Mouse (Mus musculus): ENCODE measurements at regions not wholly inside any gene's neighbourhood (a gene's known extent, or its start where the extent isn't known, plus 50 kb on each side); places are given as distances from the start of the nearest gene placed in this dataset.

DNA sequence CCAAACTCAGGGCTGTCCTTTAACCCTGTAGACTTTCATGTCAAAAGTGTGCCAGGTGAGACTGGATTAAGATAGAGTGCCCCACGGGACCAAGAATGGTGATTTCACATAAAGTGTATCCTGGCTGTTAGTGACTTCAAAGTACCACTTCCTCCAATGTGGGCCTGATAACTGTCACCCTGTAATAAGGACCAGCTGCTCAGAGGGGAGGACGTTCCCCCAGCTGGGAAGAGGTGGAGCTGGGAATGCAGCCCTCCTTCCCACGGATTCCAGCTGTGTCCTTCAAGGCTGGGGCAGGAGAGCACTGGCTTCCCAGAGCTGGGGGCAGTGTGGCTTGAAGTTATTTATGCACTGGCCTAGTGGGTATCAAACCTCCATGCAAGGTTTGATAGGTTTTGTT lies 89.7 kb upstream of the Kcng1 start:
- WGBS: 48% methylated on average over 3 of the region's 3 CpGs
- no peak overlapping the region for H3K9ac ChIP-seq
- H3K4me1 ChIP-seq (replicated peaks): no peaks in the 10 kb centered on the region
- no peak overlapping the region for H3K27ac ChIP-seq
- no peaks in the 10 kb centered on the region for H3K36me3 ChIP-seq
- no peak overlapping the region for H3K4me2 ChIP-seq
- no peak for ATAC-seq (ENCODE audit: low FRiP score)
- no peak overlapping the region for H3K4me3 ChIP-seq
- H3K9me3 ChIP-seq: peaks cover 16% of the 10 kb centered on the region
- no peaks in the 10 kb centered on the region for H3K27me3 ChIP-seq

DNA sequence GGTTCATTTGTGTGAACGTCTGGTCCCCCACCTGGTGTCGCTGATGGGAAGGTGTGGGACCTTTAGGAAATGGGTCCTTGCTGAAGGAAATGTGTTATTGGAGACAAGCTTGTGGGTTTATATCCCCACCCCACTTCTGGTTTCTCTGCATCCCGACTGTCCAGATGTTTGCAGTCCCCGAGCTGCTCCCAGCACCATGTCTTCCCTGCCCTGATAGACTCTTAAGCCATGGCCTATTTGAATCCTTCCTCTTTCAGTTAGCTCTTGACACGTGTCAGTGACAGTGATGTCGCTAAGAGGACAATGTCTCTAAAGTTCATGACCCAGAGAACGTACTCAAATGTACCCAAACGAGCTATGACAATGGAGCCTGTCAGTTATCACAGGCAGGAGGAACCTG lies 77.7 kb upstream of the Kcng1 start:
- no peak overlapping the region for H3K4me2 ChIP-seq
- H3K4me1 ChIP-seq (replicated peaks): peaks cover 10% of the 10 kb centered on the region
- H3K36me3 ChIP-seq: no peaks in the 10 kb centered on the region
- no peak overlapping the region for H3K4me3 ChIP-seq
- 67% methylated on average over 8 of the region's 8 CpGs for WGBS
- H3K9ac ChIP-seq: no peak overlapping the region
- H3K27ac ChIP-seq: no peak overlapping the region
- H3K9me3 ChIP-seq: no peaks in the 10 kb centered on the region
- ATAC-seq (ENCODE audit: low FRiP score): no peak
- H3K27me3 ChIP-seq: no peaks in the 10 kb centered on the region

DNA sequence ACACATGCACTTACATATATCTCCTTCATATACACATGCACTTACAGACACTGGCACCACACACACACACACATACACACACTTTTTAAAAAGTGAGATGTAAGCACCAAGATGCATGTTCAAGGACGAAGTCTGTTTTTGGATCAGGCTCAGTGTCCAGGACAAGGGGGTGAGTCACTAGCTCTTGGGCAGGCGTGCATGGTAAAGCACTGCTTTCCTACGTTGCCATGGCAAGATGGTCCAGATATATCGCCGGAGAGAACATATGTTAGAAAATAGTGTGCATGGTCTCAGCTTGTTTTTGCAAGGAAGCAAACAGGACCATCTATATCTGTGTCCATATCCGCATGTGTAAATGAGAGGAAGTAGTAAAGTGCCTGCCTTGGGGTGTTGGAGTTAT lies 77.0 kb upstream of the Kcng1 start:
- Histone ChIP-seq H3K9me3 (no peaks in the 10 kb centered on the region), H3K27me3 (no peaks in the 10 kb centered on the region), H3K4me1 (replicated peaks) (peaks cover 16% of the 10 kb centered on the region), H3K9ac (no peak overlapping the region), H3K4me2 (no peak overlapping the region), H3K27ac (no peak overlapping the region), H3K36me3 (no peaks in the 10 kb centered on the region), H3K4me3 (no peak overlapping the region)
- ATAC-seq (ENCODE audit: low FRiP score): no peak
- WGBS: 88% methylated on average over 6 of the region's 6 CpGs

DNA sequence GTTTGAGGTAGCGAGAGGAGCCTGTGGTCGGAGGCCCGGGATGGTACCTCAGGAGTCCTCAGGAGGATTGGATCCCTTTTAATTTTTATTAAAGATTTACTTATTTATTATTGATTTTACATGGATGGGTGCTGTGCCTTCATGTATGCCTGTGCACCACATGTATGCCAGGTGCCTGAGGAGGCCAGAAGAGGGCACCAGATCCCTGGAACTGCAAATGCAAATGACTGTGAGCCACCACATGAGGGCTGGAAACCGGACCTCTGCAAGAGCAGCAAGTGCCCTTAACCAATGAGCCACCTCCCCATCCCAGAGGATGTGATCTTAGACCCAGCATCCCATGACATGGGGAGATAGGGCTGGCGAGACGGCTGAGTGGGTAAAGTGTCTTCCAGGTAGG lies 76.3 kb upstream of the Kcng1 start:
- H3K27me3 ChIP-seq: no peaks in the 10 kb centered on the region
- whole genome bisulfite sequencing: 82% methylated on average over 6 of the region's 6 CpGs
- H3K36me3 ChIP-seq: no peaks in the 10 kb centered on the region
- H3K27ac ChIP-seq: no peak overlapping the region
- peaks cover 19% of the 10 kb centered on the region for H3K4me1 ChIP-seq (replicated peaks)
- H3K4me3 ChIP-seq: no peak overlapping the region
- H3K9ac ChIP-seq: no peak overlapping the region
- no peak overlapping the region for H3K4me2 ChIP-seq
- H3K9me3 ChIP-seq: no peaks in the 10 kb centered on the region
- no peak for ATAC-seq (ENCODE audit: low FRiP score)

DNA sequence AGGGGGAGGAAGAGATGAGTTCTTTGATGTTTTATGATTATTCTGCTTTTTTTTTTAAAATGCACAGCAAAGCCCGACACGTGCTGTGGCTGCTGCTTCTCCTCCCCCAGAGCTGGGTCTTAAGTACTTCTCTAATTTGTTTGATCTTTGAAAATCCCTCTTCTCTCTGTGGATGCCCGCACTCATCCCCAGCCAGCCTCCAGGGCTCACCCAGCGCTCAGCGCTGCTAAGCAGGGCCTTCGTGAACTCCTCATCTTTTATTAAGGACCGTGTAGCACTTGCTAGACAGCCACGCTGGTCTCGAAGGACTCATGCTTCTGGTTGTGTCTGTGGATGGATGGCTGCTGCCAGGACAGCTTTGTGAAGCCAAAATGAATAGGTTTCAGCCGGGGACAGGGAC lies 72.9 kb upstream of the Kcng1 start:
- 52% methylated on average over 10 of the region's 10 CpGs for WGBS
- Histone ChIP-seq H3K27ac (no peak overlapping the region), H3K27me3 (no peaks in the 10 kb centered on the region), H3K36me3 (no peaks in the 10 kb centered on the region), H3K9ac (no peak overlapping the region), H3K4me1 (replicated peaks) (peaks cover 25% of the 10 kb centered on the region), H3K9me3 (no peaks in the 10 kb centered on the region), H3K4me2 (no peak overlapping the region), H3K4me3 (no peak overlapping the region)
- ATAC-seq (ENCODE audit: low FRiP score): no peak

DNA sequence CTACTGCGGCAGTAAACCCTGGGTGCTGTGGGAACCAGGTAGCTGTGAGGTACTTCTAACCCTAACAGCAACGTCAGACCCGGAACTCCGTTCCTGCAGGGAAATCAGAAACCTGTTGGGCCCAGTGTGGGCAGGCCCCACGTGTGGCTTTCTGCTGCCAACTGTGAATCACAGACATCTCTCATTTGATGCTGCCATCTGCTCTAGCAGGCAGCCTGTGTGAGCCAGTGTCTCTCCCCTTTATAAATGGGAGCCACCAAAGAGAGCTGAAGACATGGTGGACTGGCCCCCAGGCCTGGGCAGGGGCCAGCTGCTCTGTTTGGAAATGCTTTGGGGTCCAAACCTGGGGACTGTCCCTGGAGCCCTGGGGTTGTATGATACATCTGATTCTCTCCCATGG lies 71.1 kb upstream of the Kcng1 start:
- Histone ChIP-seq H3K4me3 (no peak overlapping the region), H3K27ac (no peak overlapping the region), H3K4me2 (no peak overlapping the region), H3K36me3 (no peaks in the 10 kb centered on the region), H3K9ac (no peak overlapping the region), H3K4me1 (replicated peaks) (peaks cover 25% of the 10 kb centered on the region), H3K9me3 (no peaks in the 10 kb centered on the region), H3K27me3 (no peaks in the 10 kb centered on the region)
- 64% methylated on average over 5 of the region's 5 CpGs for WGBS
- ATAC-seq (ENCODE audit: low FRiP score): no peak

DNA sequence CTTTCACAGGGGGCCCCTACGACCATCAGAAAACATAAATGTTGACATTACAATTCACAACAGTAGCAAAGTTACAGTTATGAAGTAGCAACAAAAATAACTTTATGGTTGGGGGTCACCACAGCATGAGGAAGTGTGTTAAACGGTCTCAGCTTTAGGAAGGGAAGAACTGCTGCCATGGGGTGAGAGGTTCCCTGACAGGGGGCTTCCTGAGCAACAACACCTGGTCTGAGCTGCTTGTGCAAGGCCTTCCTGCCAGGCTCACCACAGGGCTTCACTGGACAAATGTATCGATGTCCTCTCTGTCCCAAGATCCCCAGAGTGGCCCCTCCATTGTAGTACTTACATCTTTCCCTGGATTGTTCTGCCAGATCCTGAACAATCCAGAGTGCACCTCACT lies 70.7 kb upstream of the Kcng1 start:
- peaks cover 25% of the 10 kb centered on the region for H3K4me1 ChIP-seq (replicated peaks)
- WGBS: 76% methylated on average over 3 of the region's 3 CpGs
- H3K9ac ChIP-seq: no peak overlapping the region
- H3K36me3 ChIP-seq: no peaks in the 10 kb centered on the region
- no peak overlapping the region for H3K4me2 ChIP-seq
- H3K27me3 ChIP-seq: no peaks in the 10 kb centered on the region
- no peak for ATAC-seq (ENCODE audit: low FRiP score)
- no peaks in the 10 kb centered on the region for H3K9me3 ChIP-seq
- no peak overlapping the region for H3K27ac ChIP-seq
- no peak overlapping the region for H3K4me3 ChIP-seq

DNA sequence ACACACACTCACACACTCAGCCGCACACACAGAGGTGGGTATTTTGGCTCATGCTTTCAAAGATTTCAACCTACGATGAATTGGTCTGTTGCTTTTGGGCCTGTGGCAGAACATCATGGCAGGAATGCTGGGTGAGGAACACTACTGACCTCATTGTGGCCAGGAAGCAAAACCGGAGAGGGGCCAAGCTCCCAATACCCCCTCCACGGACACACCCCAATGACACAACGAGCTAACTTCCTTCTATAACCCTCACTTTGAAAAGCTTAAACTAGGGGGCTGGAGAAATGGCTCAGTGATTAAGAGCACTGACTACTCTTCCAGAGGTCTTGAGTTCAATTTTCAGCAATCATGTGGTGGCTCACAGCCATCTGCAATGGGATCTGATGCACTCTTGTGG lies 63.8 kb upstream of the Kcng1 start:
- peaks cover 34% of the 10 kb centered on the region for H3K4me1 ChIP-seq (replicated peaks)
- no peaks in the 10 kb centered on the region for H3K36me3 ChIP-seq
- no peak for ATAC-seq (ENCODE audit: low FRiP score)
- H3K27ac ChIP-seq: no peak overlapping the region
- no peaks in the 10 kb centered on the region for H3K9me3 ChIP-seq
- no peak overlapping the region for H3K4me3 ChIP-seq
- no peak overlapping the region for H3K4me2 ChIP-seq
- 0 out of 2 replicates have a peak, but pooled peaks cover 8% of the 10 kb centered on the region for H3K27me3 ChIP-seq
- WGBS: 92% methylated on average over 5 of the region's 5 CpGs
- H3K9ac ChIP-seq: no peak overlapping the region

DNA sequence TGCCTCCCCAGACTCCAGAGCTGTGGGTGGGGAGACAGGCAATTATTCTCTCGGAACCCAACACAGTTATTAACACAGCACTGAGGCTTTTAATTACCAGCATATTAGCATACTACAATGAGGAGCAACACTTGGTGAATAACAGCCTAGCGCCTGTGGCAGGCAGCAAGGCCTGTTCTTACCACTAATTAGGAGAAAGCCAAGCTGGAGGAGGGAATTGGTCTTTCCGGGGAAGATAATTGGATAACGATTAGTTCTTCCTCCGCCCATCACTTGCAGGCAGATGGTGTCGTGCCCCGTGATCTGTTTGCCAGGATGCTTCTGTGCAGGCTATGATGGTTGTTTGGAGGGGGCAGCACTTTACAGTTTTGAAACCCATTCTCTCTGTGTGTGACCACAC lies 62.2 kb upstream of the Kcng1 start:
- no peaks in the 10 kb centered on the region for H3K9me3 ChIP-seq
- WGBS: 21% methylated on average over 7 of the region's 7 CpGs
- peak; percentile 79 for ATAC-seq (ENCODE audit: low FRiP score)
- peak overlapping the region; percentile 80 for H3K27ac ChIP-seq
- no peak overlapping the region for H3K4me3 ChIP-seq
- H3K36me3 ChIP-seq: no peaks in the 10 kb centered on the region
- H3K9ac ChIP-seq: no peak overlapping the region
- 0 out of 2 replicates have a peak, but pooled peaks cover 13% of the 10 kb centered on the region for H3K27me3 ChIP-seq
- peaks cover 47% of the 10 kb centered on the region for H3K4me1 ChIP-seq (replicated peaks)
- H3K4me2 ChIP-seq: no peak overlapping the region

DNA sequence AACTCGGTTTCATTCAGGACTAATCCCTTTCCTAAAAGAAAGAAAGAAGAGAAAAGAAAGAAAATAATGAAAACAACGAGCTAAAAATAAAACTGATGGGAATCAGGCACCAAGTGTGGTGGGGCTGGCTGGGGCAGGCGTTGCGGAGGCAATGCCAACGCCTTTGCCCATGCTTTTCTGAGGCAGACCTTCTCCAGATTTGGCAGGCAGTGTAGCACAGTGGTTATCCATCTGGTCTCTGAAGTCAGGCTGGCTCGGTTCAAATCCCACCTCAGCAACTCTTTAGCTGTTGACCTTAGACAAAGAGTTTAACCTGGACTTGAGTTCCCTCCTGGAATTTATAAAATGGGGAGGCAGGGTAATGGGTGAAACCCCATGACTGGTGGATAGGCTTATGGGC lies 57.3 kb upstream of the Kcng1 start:
- 70% methylated on average over 6 of the region's 6 CpGs for WGBS
- Histone ChIP-seq H3K27ac (no peak overlapping the region), H3K27me3 (peaks cover 13% of the 10 kb centered on the region; the same call in 1 of the 2 replicates), H3K4me1 (replicated peaks) (peaks cover 46% of the 10 kb centered on the region), H3K9ac (no peak overlapping the region), H3K4me3 (no peak overlapping the region), H3K9me3 (no peaks in the 10 kb centered on the region), H3K4me2 (no peak overlapping the region), H3K36me3 (no peaks in the 10 kb centered on the region)
- no peak for ATAC-seq (ENCODE audit: low FRiP score)

DNA sequence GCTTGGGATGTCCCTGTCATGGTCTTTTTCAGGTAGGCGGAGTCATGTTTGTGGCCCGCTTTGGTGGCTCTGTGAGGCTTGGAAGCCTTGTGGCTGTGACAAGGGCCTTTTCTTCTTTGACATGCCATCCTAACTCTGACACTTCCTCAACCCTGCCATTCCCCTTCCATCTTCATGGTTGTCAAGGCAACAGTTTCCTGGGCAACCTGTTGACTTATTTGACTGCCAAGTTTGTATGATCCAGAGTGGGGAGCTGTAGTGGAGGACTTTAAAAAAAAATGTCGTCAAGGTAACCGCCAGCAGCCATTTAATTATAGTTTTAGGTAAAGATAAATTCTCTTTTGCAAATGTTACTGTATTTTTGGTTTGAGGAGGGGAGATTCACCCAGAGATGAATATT lies 56.8 kb upstream of the Kcng1 start:
- peaks cover 46% of the 10 kb centered on the region for H3K4me1 ChIP-seq (replicated peaks)
- H3K9ac ChIP-seq: no peak overlapping the region
- no peaks in the 10 kb centered on the region for H3K36me3 ChIP-seq
- no peak overlapping the region for H3K4me3 ChIP-seq
- no peak overlapping the region for H3K4me2 ChIP-seq
- no peaks in the 10 kb centered on the region for H3K9me3 ChIP-seq
- ATAC-seq (ENCODE audit: low FRiP score): no peak
- WGBS: 29% methylated on average over 4 of the region's 4 CpGs
- H3K27ac ChIP-seq: no peak overlapping the region
- H3K27me3 ChIP-seq: peaks cover 13% of the 10 kb centered on the region; the same call in 1 of the 2 replicates

DNA sequence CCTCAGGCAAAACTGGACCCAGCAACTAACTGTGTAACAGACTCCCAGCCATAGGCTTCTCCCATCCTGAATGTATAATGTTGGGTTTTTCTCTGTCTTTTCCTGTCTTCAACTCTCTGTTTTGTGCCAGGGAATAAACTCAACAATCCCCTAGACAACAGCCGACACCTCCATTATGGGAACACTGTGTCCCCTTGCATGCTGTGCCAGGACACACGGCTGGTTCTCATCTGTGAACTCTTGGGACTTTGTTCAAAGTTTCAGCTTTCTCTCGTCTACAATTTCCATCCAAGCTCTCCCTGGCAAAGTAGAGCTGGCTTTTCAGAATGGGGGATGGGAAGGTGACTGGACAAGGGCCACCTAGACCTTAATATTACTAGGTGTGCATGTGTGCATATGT lies 56.1 kb upstream of the Kcng1 start:
- Histone ChIP-seq H3K36me3 (no peaks in the 10 kb centered on the region), H3K9me3 (no peaks in the 10 kb centered on the region), H3K4me2 (no peak overlapping the region), H3K9ac (no peak overlapping the region), H3K4me1 (replicated peaks) (peaks cover 43% of the 10 kb centered on the region), H3K4me3 (no peak overlapping the region), H3K27me3 (peaks cover 13% of the 10 kb centered on the region; the same call in 1 of the 2 replicates), H3K27ac (no peak overlapping the region)
- 63% methylated on average over 3 of the region's 3 CpGs for WGBS
- ATAC-seq (ENCODE audit: low FRiP score): no peak

DNA sequence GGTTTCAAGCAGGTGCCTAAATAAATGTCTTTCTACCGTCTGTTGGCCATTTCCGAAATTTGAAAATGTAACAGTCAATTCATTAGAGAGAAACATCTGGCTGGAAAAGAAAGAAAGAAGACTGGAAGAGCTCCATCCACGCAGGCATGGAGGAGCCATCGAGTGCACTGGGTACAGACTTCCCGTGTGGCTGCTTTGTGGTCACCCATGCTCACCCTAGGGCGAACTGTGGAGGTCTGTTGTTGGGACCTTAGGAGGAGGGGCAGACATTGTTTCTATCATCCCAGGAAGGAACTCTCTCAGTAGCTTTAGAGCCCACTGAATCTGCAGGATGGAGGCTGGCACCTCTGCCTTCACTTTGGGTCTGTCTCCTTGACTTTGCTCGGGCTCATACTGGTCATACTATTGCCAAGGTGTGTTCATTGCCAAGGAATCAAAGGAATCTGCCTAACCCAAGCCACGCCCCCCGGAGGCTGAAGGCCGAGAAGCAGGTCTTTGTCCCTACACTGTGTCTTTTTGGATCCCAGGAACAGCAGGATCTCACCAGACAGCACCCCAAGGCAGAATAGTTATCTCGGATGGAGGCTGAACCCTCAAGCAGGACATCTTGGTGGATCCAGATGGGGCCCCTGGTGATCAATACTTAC lies 54.3 kb upstream of the Kcng1 start:
- H3K4me3 ChIP-seq: no peak overlapping the region
- no peak for ATAC-seq (ENCODE audit: low FRiP score)
- no peak overlapping the region for H3K4me2 ChIP-seq
- 93% methylated on average over 11 of the region's 11 CpGs for WGBS
- H3K36me3 ChIP-seq: no peaks in the 10 kb centered on the region
- H3K9ac ChIP-seq: no peak overlapping the region
- peaks cover 34% of the 10 kb centered on the region for H3K4me1 ChIP-seq (replicated peaks)
- H3K27me3 ChIP-seq: peaks cover 7% of the 10 kb centered on the region; the same call in 1 of the 2 replicates
- no peak overlapping the region for H3K27ac ChIP-seq
- H3K9me3 ChIP-seq: no peaks in the 10 kb centered on the region

Measured in hindbrain, embryonic 13.5 days (tissue).